Mouse (Mus musculus) C2C12 (cell line): ENCODE data around the gene Cd47.

Experiments used
- CEBPB ChIP-seq: IDR thresholded peaks from one replicate; pipeline ENCODE4 v1.6.1; 2011; ENCODE audit warnings: low read depth, mild to moderate bottlenecking, control low read depth, moderate library complexity
- CTCF ChIP-seq: IDR thresholded peaks from one replicate; pipeline ENCODE4 v1.5.1; 2011; ENCODE audit not compliant: control insufficient read depth, insufficient read depth, insufficient read length
- FOSL1 ChIP-seq: IDR thresholded peaks from one replicate; pipeline ENCODE4 v1.8.0; 2011; ENCODE audit warnings: mild to moderate bottlenecking, low read length; ENCODE audit not compliant: poor library complexity, insufficient read depth, severe bottlenecking
- MAX ChIP-seq: IDR thresholded peaks from one replicate; pipeline ENCODE4 v1.6.1; 2011; ENCODE audit warnings: mild to moderate bottlenecking, control low read depth
- MYOD1 ChIP-seq: IDR thresholded peaks from one replicate; pipeline ENCODE4 v1.6.1; 2011; ENCODE audit warnings: low read depth; ENCODE audit not compliant: control insufficient read depth, insufficient read length
- MYOG ChIP-seq: IDR thresholded peaks from one replicate; pipeline ENCODE4 v1.6.1; 2011; ENCODE audit not compliant: control insufficient read depth, insufficient read length; ENCODE audit errors: extremely low read depth
- USF1 ChIP-seq: IDR thresholded peaks from one replicate; pipeline ENCODE4 v1.6.1; 2011; ENCODE audit warnings: low read depth, mild to moderate bottlenecking, control low read depth, moderate library complexity

DNA sequence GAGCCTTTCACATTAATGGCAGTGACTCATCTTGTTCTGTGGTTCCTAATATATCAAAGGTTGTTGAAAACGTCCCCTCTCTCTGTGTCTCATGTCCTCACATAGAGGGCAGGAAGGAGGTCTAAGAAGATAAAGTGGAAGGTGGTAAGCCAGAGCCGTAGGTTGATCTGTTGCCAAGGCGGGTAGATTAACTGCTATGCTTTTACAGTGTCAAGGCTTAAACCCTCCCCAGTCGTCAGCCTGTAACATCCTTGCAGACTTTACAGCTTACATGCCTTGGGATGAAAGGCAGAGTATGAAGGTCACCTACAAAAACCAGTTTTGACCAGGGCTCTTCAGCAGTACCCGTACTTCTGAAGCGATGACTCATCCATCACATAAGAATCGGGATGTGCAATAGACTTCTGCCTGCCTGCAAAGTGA, 7.1 kb downstream of the Cd47 start:
- TF ChIP-seq MYOD1 (no peak), CTCF (no peak), MYOG (no peak), MAX (no peak), CEBPB (no peak), USF1 (no peak), FOSL1 (no peak)
